Mouse (Mus musculus): ENCODE measurements around the gene Hps1. TPM values are rescaled to one million over a fixed set of nuclear protein-coding genes. Genes with fewer than 3 reads are reported as not detected.
A peak's percentile ranks its signal among the peaks of the same experiment; 100 is the strongest.
"Not testable (repeated sequence)": the region's sequence is repeated elsewhere in the genome, so short reads cannot be mapped to it uniquely, and the experiment has no call there.

The Hps1 gene
- under 1 TPM; 0.72 to 0.99 TPM for total RNA-seq (2021)
- long read RNA-seq, experiment 1, partial matches to known transcripts, result 1 of 1 reads
- long read RNA-seq, experiment 1, other reads (novel, unspliced or antisense), result 0 of 1 reads
- long read RNA-seq, experiment 2, result 0 reads

GRCm38 (mm10) chr19:42779531-42780155 is at the start of gene Hps1:
Gene Hps1 (minus strand): TSS chr19:42779978.
- peak; percentile 87 for DNase-seq

- no peak for DNase-seq
These were observed 49.4 kb upstream of the Hps1 start for GRCm38 (mm10) chr19:42829196-42829595.

GRCm38 (mm10) chr19:42827843-42828242 is 48.1 kb upstream of the Hps1 start:
- DNase-seq, result no peak

- DNase-seq, result no peak
These were observed 40.3 kb upstream of the Hps1 start for GRCm38 (mm10) chr19:42820109-42820508.

- no peak for DNase-seq
These were observed 38.0 kb upstream of the Hps1 start for GRCm38 (mm10) chr19:42817761-42818160.

- no peak for DNase-seq
These were observed 36.5 kb upstream of the Hps1 start for GRCm38 (mm10) chr19:42816261-42816660.

- DNase-seq, result no peak
These were observed 30.4 kb upstream of the Hps1 start for GRCm38 (mm10) chr19:42810140-42810539.

- no peak for DNase-seq
These were observed 29.7 kb upstream of the Hps1 start for GRCm38 (mm10) chr19:42809491-42809890.

GRCm38 (mm10) chr19:42797866-42798265 is 18.1 kb upstream of the Hps1 start:
- no peak for DNase-seq

GRCm38 (mm10) chr19:42795801-42796200 is 16.0 kb upstream of the Hps1 start:
- no peak for DNase-seq

- peak; percentile 65 for DNase-seq
These were observed 15.3 kb upstream of the Hps1 start for GRCm38 (mm10) chr19:42794914-42795613.

GRCm38 (mm10) chr19:42788311-42788710 is 8.5 kb upstream of the Hps1 start:
- DNase-seq, result no peak

- no peak for DNase-seq
These were observed 5.9 kb upstream of the Hps1 start for GRCm38 (mm10) chr19:42785562-42786220.

GRCm38 (mm10) chr19:42785129-42785528 is 5.4 kb upstream of the Hps1 start:
- DNase-seq, result no peak

- not testable (repeated sequence) for DNase-seq
These were observed 369 bp upstream of the Hps1 start for GRCm38 (mm10) chr19:42780156-42780538.

GRCm38 (mm10) chr19:42777801-42778200 is 2.0 kb downstream of the Hps1 start:
- DNase-seq, result no peak

- DNase-seq, result no peak
These were observed 3.0 kb downstream of the Hps1 start for GRCm38 (mm10) chr19:42776813-42777212.

GRCm38 (mm10) chr19:42770141-42770872 is 9.5 kb downstream of the Hps1 start:
- DNase-seq, result no peak

GRCm38 (mm10) chr19:42769648-42770047 is 10.1 kb downstream of the Hps1 start:
- no peak for DNase-seq

GRCm38 (mm10) chr19:42767361-42767760 is 12.4 kb downstream of the Hps1 start:
- DNase-seq, result no peak

- no peak for DNase-seq
These were observed 15.4 kb downstream of the Hps1 start for GRCm38 (mm10) chr19:42764398-42764797.

GRCm38 (mm10) chr19:42756671-42757070 is 23.1 kb downstream of the Hps1 start:
- no peak for DNase-seq

All from gastrocnemius, postnatal 25 days (tissue).